Mouse (Mus musculus): ENCODE data around the gene Fibcd1.

DNA sequence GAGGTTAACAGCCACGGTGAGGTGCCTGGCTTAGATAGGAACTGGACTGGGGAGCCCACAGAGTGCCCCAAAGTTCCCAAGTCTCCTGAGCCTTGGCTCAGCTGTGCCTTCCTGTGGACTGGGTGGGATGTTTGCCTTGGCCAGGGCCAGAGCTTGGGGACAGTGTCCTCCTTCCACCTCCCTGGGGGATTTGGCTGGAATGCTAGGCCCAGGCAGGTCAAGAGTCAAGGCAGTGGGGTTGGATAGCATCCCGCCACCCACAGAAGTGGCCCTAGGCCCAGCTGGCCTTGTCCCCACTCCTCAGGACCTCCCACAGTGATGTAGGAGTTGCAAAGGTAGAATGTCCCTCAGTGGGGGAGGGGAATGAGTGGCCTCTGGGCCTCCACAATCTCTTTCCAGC is 45.4 kb upstream of the Fibcd1 start:
- no peak for TF ChIP-seq CTCF (IDR thresholded peaks at IDR 0.05 in 2 of 3, conservative IDR thresholded peaks at IDR 0.05 in 1 of 3; ENCODE audit: control insufficient read depth in 1 of 3, insufficient read depth in 1 of 3, low read depth in 2 of 3, low read length in 3 of 3, poor library complexity in 1 of 3, severe bottlenecking in 1 of 3)
- TF ChIP-seq ZC3H11A (IDR thresholded peaks at IDR 0.05; ENCODE audit: low read depth, low read length): no peak
- no peak for TF ChIP-seq USF1 (IDR thresholded peaks at IDR 0.05; ENCODE audit: low read depth, low read length)
- no peak for TF ChIP-seq E2F4 (IDR thresholded peaks at IDR 0.05; ENCODE audit: borderline replicate concordance, low read depth, low read length)
- no peak for TF ChIP-seq GATA1 (IDR thresholded peaks at IDR 0.05; ENCODE audit: low read depth, low read length)
- no peak for TF ChIP-seq POLR2A (IDR thresholded peaks at IDR 0.05; ENCODE audit: control insufficient read depth in 1 of 2, insufficient read depth in 1 of 2, low read depth in 1 of 2, low read length in 2 of 2, poor library complexity in 1 of 2)
- no peak for TF ChIP-seq ELF1 (IDR thresholded peaks at IDR 0.05; ENCODE audit: low read depth, low read length)
- no peak for TF ChIP-seq MYB (IDR thresholded peaks at IDR 0.05; ENCODE audit: low read depth, low read length)
- no peak for TF ChIP-seq MAX (IDR thresholded peaks at IDR 0.05; ENCODE audit: low read length)
- TF ChIP-seq TCF12 (IDR thresholded peaks at IDR 0.05; ENCODE audit: low read depth, low read length): no peak
- no peak for TF ChIP-seq SMC3 (IDR thresholded peaks at IDR 0.05; ENCODE audit: low read depth, low read length)
- TF ChIP-seq CHD2 (IDR thresholded peaks at IDR 0.05; ENCODE audit: low read length): no peak
- no peak for TF ChIP-seq KAT2A (conservative IDR thresholded peaks at IDR 0.05; ENCODE audit: low read depth, low read length)
- no peak for TF ChIP-seq TAL1 (IDR thresholded peaks at IDR 0.05; ENCODE audit: low read length)

All from MEL (cell line).